In genomic region chr16:87715221-87715620, GRCm38 (mm10) we compare ENCODE assay signal across 29 mouse cellular contexts. TPM values are rescaled to one million over a fixed set of nuclear protein-coding genes. Genes with fewer than 3 reads are reported as not detected.
DNase-seq lines count a peak whose midpoint lies in the region; ATAC-seq and TF ChIP-seq lines count a peak whose summit lies in the region.
"Had no signal": no experiment of that assay in that cellular context is flagged by ENCODE, and none has a peak within 500 bp of the region (broad histone marks: within the 10 kb centered on the region; RNA-seq: fewer than 3 reads in every experiment).

No protein-coding gene starts in this region.

- no peak overlapping the region for H3K4me3 ChIP-seq in forebrain, embryonic 16.5 days (replicated peaks; ENCODE audit: low read length)
- no peak overlapping the region for H3K4me3 ChIP-seq in forebrain, postnatal 0 days (ENCODE audit: low read depth, low read length)
- H3K4me3 ChIP-seq in heart, embryonic 12.5 days: no peak overlapping the region
- no peak overlapping the region for H3K4me3 ChIP-seq in lung, embryonic 16.5 days (ENCODE audit: low read length)
- H3K4me3 ChIP-seq: embryonic facial prominence, embryonic 10.5 days; embryonic facial prominence, embryonic 13.5 days; erythroblast, embryonic 14.5 days; forebrain, embryonic 12.5 days; forebrain, embryonic 15.5 days; gastrocnemius, adult 2 months; heart, embryonic 15.5 days had no signal

- no peak overlapping the region for H3K9ac ChIP-seq in forebrain, embryonic 16.5 days (replicated peaks; ENCODE audit: low read depth, low read length)
- H3K9ac ChIP-seq in forebrain, postnatal 0 days: no peak overlapping the region
- H3K9ac ChIP-seq in heart, embryonic 12.5 days: no peak overlapping the region
- no peak overlapping the region for H3K9ac ChIP-seq in lung, embryonic 16.5 days (ENCODE audit: low read length)
- H3K9ac ChIP-seq: embryonic facial prominence, embryonic 13.5 days; forebrain, embryonic 12.5 days; forebrain, embryonic 15.5 days; heart, embryonic 15.5 days; hindbrain, embryonic 14.5 days had no signal

- DNase-seq in forebrain, postnatal 0 days: no peak
- no peak for DNase-seq in heart, postnatal 10 days
- DNase-seq in lung, postnatal 14 days: no peak
- DNase-seq: adrenal gland, adult 8-10 months; adrenal gland, postnatal 25 days; cerebellum, adult 11-12 months; cerebellum, adult 8-10 months; cerebellum, postnatal 10 days; cerebellum, postnatal 36 days; embryo, embryonic 11 days; gastrocnemius, adult 2 months; gastrocnemius, postnatal 14 days; heart, adult 18-20 months; heart, postnatal 36 days had no signal

- no peak overlapping the region for H3K4me2 ChIP-seq in forebrain, embryonic 16.5 days (ENCODE audit: low read length)
- no peak overlapping the region for H3K4me2 ChIP-seq in forebrain, postnatal 0 days (ENCODE audit: low read depth)
- H3K4me2 ChIP-seq in heart, embryonic 12.5 days: no peak overlapping the region
- no peak overlapping the region for H3K4me2 ChIP-seq in lung, embryonic 16.5 days (ENCODE audit: low read depth, low read length)
- H3K4me2 ChIP-seq: embryonic facial prominence, embryonic 13.5 days; forebrain, embryonic 12.5 days; forebrain, embryonic 15.5 days; heart, embryonic 11.5 days; heart, embryonic 15.5 days; hindbrain, embryonic 14.5 days had no signal

- WGBS in forebrain, embryonic 16.5 days: 90% methylated on average over 16 of the region's 16 CpGs
- 90% methylated on average over 16 of the region's 16 CpGs for WGBS in forebrain, postnatal 0 days
- WGBS in heart, embryonic 12.5 days: 82% methylated on average over 16 of the region's 16 CpGs
- 79% methylated on average over 16 of the region's 16 CpGs for WGBS in lung, embryonic 16.5 days

- H3K9me3 ChIP-seq in forebrain, embryonic 16.5 days (ENCODE audit: control insufficient read depth, low read length): no peaks in the 10 kb centered on the region
- H3K9me3 ChIP-seq in forebrain, postnatal 0 days (ENCODE audit: low read length): no peaks in the 10 kb centered on the region
- no peaks in the 10 kb centered on the region for H3K9me3 ChIP-seq in heart, embryonic 12.5 days (replicated peaks)
- H3K9me3 ChIP-seq in lung, embryonic 16.5 days (ENCODE audit: control insufficient read depth, low read length): no peaks in the 10 kb centered on the region
- H3K9me3 ChIP-seq: embryonic facial prominence, embryonic 10.5 days; embryonic facial prominence, embryonic 13.5 days; forebrain, embryonic 12.5 days; forebrain, embryonic 15.5 days; heart, embryonic 15.5 days had no signal

- ATAC-seq in forebrain, embryonic 16.5 days: no peak
- ATAC-seq in forebrain, postnatal 0 days: no peak
- ATAC-seq in heart, embryonic 12.5 days (ENCODE audit: insufficient number of reproducible peaks, low FRiP score): no peak
- no peak for ATAC-seq in lung, embryonic 16.5 days (ENCODE audit: low read depth)
- ATAC-seq: activated CD4-positive, CD25-positive, alpha-beta regulatory T cell, adult 4 months; hindbrain, postnatal 0 days; inflammation-experienced regulatory T-cells, adult 6 months; intestine, embryonic 16.5 days had no signal

- H3K4me1 ChIP-seq in forebrain, embryonic 16.5 days (replicated peaks; ENCODE audit: control insufficient read depth, insufficient read depth, low read length): peaks cover 2% of the 10 kb centered on the region; the same call in 1 of the 2 replicates
- no peaks in the 10 kb centered on the region for H3K4me1 ChIP-seq in forebrain, postnatal 0 days (ENCODE audit: insufficient read depth)
- H3K4me1 ChIP-seq in heart, embryonic 12.5 days (replicated peaks): peaks cover 58% of the 10 kb centered on the region
- H3K4me1 ChIP-seq in lung, embryonic 16.5 days (replicated peaks; ENCODE audit: control insufficient read depth, insufficient read depth, low read length): peaks cover 17% of the 10 kb centered on the region; the same call in 1 of the 2 replicates
- H3K4me1 ChIP-seq: forebrain, embryonic 12.5 days; forebrain, embryonic 15.5 days had no signal

- H3K36me3 ChIP-seq in forebrain, embryonic 16.5 days (ENCODE audit: control insufficient read depth, insufficient read depth): 0 out of 2 replicates have a peak, but pooled peaks cover 3% of the 10 kb centered on the region
- peaks cover 25% of the 10 kb centered on the region for H3K36me3 ChIP-seq in forebrain, postnatal 0 days (ENCODE audit: insufficient read depth)
- peaks cover 14% of the 10 kb centered on the region; the same call in 1 of the 2 replicates for H3K36me3 ChIP-seq in heart, embryonic 12.5 days
- H3K36me3 ChIP-seq in lung, embryonic 16.5 days (ENCODE audit: control insufficient read depth, insufficient read depth, low read length): peaks cover 7% of the 10 kb centered on the region

- H3K27ac ChIP-seq in forebrain, embryonic 16.5 days (ENCODE audit: low read length): peak overlapping the region; percentile 10; the same call in 1 of the 2 replicates
- H3K27ac ChIP-seq in forebrain, postnatal 0 days (ENCODE audit: low read depth, low read length): no peak overlapping the region
- H3K27ac ChIP-seq in heart, embryonic 12.5 days (ENCODE audit: poor library complexity, severe bottlenecking): peak overlapping the region; percentile 44; the same call in 1 of the 2 replicates
- peak overlapping the region; percentile 65 for H3K27ac ChIP-seq in lung, embryonic 16.5 days (ENCODE audit: low read length)
- H3K27ac ChIP-seq: embryonic facial prominence, embryonic 10.5 days; embryonic facial prominence, embryonic 13.5 days; forebrain, embryonic 12.5 days; forebrain, embryonic 15.5 days; gastrocnemius, adult 2 months; hindbrain, embryonic 14.5 days; hindbrain, postnatal 0 days had no signal

- no peak for TF ChIP-seq CTCF in forebrain, postnatal 0 days (IDR thresholded peaks at IDR 0.05; ENCODE audit: low read depth)

- no peaks in the 10 kb centered on the region for H3K27me3 ChIP-seq in forebrain, embryonic 16.5 days (replicated peaks; ENCODE audit: control insufficient read depth, insufficient read depth, low read length)
- H3K27me3 ChIP-seq in forebrain, postnatal 0 days (ENCODE audit: insufficient read depth, low read length): no peaks in the 10 kb centered on the region
- no peaks in the 10 kb centered on the region for H3K27me3 ChIP-seq in heart, embryonic 12.5 days (replicated peaks)
- no peaks in the 10 kb centered on the region for H3K27me3 ChIP-seq in lung, embryonic 16.5 days (ENCODE audit: control insufficient read depth, insufficient read depth, low read depth, low read length)
- H3K27me3 ChIP-seq: embryonic facial prominence, embryonic 13.5 days; forebrain, embryonic 12.5 days; forebrain, embryonic 15.5 days; heart, embryonic 15.5 days had no signal

- intact Hi-C loops in heart, postnatal 10 days (cut with DNase I): no loop called here

RNA-seq across cellular contexts. Expression of gene Bach1, which starts 16.5 kb away (rescaled TPM):
- 21.4 TPM in 2 replicates for polyA plus RNA-seq in forebrain, embryonic 16.5 days (2015; fragmentation: Nextera tagmentation; extraction: Ambion mirVana)
- total RNA-seq in forebrain, postnatal 0 days (2014; rRNA removed): 49.8 and 50.0 TPM in 2 replicates
- polyA plus RNA-seq in forebrain, postnatal 0 days (2015; fragmentation: Nextera tagmentation; extraction: Ambion mirVana): 11.4 and 13.0 TPM in 2 replicates
- polyA plus RNA-seq in heart, embryonic 12.5 days (2016; fragmentation: Nextera tagmentation; extraction: Ambion mirVana): 9.6 and 11.6 TPM in 2 replicates
- total RNA-seq in heart, postnatal 10 days (2021): 10 to 100 TPM; 27.9 to 29.5 TPM
- polyA plus RNA-seq in lung, embryonic 16.5 days (2015; fragmentation: Nextera tagmentation; extraction: Ambion mirVana): 7.8 and 8.8 TPM in 2 replicates
